Mouse (Mus musculus): Measurements from ENCODE around the gene Nsun2. TPM values are rescaled to one million over a fixed set of nuclear protein-coding genes. Genes with fewer than 3 reads are reported as not detected.

The Nsun2 gene
- polyA plus RNA-seq, 1 experiment from 2014 or later: 98.7 TPM

- Histone ChIP-seq H3K9me3 (peaks cover 4% of the 10 kb centered on the region; the same call in 1 of the 2 replicates), H3K27ac (no peak overlapping the region), H3K27me3 (ENCODE audit: insufficient read depth, poor library complexity, severe bottlenecking) (no peaks in the 10 kb centered on the region), H3K4me3 (no peak overlapping the region), H3K36me3 (no peaks in the 10 kb centered on the region), H3K4me1 (replicated peaks) (no peaks in the 10 kb centered on the region)
- no peak for DNase-seq (ENCODE audit: low spot score)
- WGBS: 87% methylated on average over 5 of the region's 5 CpGs
These were observed 139.8 kb downstream of the Nsun2 start for GRCm38 (mm10) chr13:69673197-69673920.

- no peak overlapping the region for H3K4me3 ChIP-seq
- no peaks in the 10 kb centered on the region for H3K4me1 ChIP-seq (replicated peaks)
- no peak for DNase-seq (ENCODE audit: low spot score)
- WGBS: 69% methylated on average over 10 of the region's 10 CpGs
- no peaks in the 10 kb centered on the region for H3K27me3 ChIP-seq (ENCODE audit: insufficient read depth, poor library complexity, severe bottlenecking)
- peaks cover 4% of the 10 kb centered on the region; the same call in 1 of the 2 replicates for H3K9me3 ChIP-seq
- no peaks in the 10 kb centered on the region for H3K36me3 ChIP-seq
- no peak overlapping the region for H3K27ac ChIP-seq
These were observed 140.5 kb downstream of the Nsun2 start for GRCm38 (mm10) chr13:69673921-69674618.

Other genes with a start within 250 kb of the Nsun2 start
- 4.8 TPM in 2 replicates for gene Tent4a, start 871 bp downstream of the Nsun2 start, polyA plus RNA-seq (2016; fragmentation: Nextera tagmentation; extraction: Ambion mirVana)
- 24.3 and 28.9 TPM in 2 replicates for gene Srd5a1, start 77.7 kb downstream of the Nsun2 start, polyA plus RNA-seq (2016; fragmentation: Nextera tagmentation; extraction: Ambion mirVana)
- gene Ube2ql1, start 206.1 kb downstream of the Nsun2 start, polyA plus RNA-seq (2016; fragmentation: Nextera tagmentation; extraction: Ambion mirVana): 2.6 and 6.1 TPM in 2 replicates

Data from hindbrain, embryonic 10.5 days (tissue).